Mouse (Mus musculus) frontal cortex, postnatal 36 days (tissue): ENCODE results near the gene Apol9b.
"Not testable (repeated sequence)": the region's sequence is repeated elsewhere in the genome, so short reads cannot be mapped to it uniquely, and the experiment has no call there.

Source experiments
- DNase-seq, 2 experiments: peaks; one replicate each; pipeline ENCODE4 v3.0.0; 2022; ENCODE audit warnings: low spot score in 2 of 2

The Apol9b gene

DNA sequence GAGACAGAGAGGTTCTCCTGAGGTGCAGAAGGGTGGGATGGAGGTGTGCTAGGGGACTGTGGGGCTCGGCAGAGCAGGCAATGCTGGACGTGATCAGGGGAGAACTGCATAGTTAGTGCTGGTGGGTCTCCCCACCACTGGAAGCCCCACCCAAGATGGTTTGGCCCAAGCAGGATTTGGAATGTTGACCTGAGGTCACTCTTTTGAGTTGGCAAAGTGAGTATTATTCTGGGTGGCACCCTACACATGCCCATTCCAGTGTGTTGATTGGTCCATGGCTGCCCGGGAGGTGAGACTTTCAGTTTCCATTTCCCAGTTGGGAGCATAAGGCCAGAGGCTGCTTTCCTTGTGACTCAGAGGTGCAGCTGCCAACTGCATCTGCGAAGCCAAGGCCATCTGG lies at the start of gene Apol9b:
TSS of gene Apol9b (plus strand) at position 301 of the 400 bp plus-strand sequence.
- DNase-seq: not testable (repeated sequence)

DNA sequence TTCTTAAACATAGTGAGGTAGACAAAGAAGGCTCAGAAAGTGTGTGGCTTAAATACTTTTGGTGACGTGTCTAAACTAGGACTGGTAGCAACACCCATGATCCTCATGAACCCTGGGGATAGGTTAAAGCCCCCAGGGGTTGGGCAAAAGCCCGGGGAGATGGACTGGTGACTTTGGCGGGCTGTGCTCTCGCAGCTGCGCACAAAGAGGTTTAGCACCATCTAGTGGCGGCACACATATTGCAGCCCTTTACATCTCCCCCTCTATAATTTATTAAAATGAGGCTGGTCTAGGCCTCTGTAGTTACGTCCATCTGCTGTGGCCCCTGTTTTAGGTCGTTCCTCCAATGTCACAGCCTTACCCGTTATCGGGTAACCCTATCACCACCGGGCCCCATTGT lies 44.9 kb upstream of the Apol9b start:
- DNase-seq: peak; percentile 17 to 42

DNA sequence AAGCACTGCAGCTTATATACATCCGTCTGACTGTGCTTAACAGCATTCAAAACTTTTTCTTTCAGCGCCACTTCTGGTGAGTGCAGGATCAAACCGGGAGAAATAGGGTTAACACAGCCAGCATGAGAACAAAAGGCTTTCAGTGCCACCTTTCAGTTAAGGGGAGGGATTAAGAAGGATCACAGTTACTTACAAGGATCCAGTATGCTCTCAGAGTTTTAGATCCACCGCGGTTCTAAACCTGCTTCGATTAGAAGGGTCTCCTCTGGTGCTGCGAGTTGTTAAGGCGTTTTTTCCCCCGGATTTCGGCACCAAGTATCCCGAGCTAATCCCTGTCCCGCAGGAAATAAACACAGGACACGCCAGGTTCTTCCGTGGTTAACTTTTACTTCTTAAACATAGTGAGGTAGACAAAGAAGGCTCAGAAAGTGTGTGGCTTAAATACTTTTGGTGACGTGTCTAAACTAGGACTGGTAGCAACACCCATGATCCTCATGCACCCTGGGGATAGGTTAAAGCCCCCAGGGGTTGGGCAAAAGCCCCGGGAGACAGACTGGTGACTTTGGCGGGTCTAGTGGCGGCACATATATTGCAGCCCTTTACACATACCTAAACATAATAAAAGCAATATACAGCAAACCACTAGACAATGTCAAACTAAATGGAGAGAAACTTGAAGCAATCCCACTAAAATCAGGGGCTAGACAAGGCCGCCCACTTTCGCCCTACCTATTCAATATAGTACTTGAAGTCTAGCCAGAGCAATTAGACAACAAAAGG lies 37.1 kb upstream of the Apol9b start:
- not testable (repeated sequence) for DNase-seq

DNA sequence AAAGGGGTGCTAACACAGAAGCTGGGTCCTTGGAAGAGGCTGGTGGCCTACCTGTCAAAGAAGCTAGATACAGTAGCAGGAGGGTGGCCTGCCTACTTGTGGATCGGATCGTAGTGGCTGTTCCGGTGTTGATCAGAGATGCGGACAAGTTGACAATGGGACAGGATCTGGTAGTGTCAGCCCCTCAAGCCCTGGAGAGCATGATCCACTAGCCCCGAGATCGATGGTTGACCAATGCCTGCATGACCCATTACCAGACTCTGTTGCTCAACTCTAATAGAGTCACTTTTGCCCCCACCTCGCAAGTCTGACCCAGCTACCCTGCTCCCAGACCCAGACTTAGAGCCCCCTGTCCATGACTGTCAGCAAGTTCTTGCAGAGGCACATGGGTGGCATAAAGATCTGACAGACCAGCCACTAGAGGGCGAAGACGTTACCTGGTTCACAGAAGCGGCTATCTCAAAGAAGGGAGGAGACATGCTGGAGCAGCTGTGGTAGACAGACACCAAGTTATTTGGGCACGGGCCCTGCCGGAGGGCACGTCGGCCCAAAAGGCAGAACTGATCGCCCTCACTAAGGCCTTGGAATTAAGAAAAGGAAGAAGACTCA lies 34.0 kb upstream of the Apol9b start:
- DNase-seq: peak in 1 of 2 experiments; percentile 23

DNA sequence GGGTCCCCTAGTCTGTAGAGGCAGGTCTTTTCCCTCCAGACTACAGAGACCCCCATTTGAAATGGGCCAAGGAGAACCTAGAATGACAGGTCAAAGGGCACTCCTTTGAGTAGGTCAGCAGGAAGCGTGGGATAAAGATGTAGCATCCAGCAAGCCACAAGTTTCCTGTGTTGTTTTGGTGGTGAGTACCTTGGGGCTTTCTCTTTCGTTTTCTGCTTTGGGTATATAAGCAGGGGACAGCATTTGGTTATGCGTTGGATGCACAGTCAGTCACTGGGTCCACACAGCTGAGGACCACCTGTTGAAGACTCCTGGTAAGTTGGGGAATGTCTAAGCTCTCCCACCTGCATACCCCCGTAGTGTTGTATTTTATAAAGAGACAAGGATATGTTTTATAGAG lies 30.2 kb upstream of the Apol9b start, which contains the start of gene Apol7e:
TSS of gene Apol7e (plus strand) at position 202 of the 400 bp plus-strand sequence.
- not testable (repeated sequence) for DNase-seq

DNA sequence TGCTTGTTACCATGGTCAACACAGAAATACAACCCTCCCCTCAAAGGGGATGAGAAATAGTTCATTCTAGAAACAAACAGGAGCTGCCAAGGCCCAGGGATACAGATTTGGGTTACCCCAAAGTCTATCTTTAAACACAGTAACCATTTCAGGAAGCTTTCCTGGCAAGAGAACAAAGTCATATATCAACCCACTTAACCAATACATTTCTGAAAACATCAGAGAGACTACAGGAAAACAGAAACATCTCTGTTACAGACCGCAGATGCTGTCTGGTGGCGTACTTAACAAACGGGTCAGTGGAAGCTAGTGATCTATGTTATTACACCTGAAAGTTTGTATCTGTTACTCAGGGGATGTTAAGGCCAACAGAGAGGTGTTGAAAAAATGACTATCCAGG lies 23.5 kb upstream of the Apol9b start:
- DNase-seq: not testable (repeated sequence)

DNA sequence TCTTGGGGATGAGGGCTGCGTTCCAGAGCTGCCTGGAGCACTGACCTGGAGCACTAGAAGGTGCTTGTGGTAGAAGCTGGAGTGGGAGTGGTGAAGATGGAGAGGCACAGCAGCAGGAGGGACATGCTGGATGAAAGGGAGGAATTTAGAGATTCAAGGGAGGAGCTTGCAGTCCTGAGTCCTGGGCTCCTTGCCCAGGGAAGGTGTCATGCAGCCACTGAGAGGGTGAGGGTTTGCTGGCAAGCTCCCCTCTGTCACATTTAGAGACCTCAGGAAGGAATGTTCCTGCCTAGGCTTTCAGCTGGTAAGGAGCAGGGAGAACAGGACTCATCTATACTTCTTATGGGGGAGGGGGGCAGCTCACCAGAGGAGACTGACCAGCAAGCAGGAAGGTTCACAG lies 19.9 kb upstream of the Apol9b start:
- DNase-seq: not testable (repeated sequence)

DNA sequence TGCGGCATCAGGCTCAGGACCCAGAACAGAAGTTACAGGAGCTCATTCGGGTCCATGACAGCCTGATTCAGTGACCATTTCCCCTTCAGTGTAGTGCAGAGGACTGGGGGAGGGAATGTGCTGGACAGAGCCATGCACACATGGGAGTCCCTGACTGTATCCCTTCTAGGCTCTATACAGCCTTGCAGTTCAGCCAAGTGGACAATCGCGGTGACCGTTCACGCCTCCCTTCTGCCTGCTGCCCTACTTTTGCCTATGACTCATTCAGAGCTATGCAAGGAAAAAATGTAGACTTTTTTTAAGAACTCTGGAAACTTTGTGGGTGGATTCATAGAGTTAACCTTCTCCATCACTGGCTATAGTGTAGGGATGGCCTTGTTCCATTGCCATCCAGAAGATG lies 10.6 kb upstream of the Apol9b start:
- DNase-seq: not testable (repeated sequence)

DNA sequence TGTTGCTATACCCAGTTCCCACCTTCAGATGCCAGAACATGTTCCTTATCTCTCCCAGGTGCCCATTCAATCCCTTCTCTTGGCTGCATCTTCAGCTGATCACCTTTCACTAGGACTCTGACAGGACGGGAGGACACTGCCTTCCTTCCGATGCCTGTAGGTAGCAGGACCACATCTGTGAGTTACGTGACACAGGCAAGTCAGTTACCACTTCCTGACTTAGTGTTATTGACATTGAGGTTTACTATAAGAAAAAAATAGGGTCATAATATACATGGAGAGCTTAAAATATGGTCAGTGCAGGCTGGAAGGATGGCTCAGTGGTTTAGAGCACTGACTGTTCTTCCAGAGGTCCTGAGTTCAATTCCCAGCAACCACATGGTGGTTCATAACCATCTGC lies 7.3 kb upstream of the Apol9b start:
- not testable (repeated sequence) for DNase-seq

DNA sequence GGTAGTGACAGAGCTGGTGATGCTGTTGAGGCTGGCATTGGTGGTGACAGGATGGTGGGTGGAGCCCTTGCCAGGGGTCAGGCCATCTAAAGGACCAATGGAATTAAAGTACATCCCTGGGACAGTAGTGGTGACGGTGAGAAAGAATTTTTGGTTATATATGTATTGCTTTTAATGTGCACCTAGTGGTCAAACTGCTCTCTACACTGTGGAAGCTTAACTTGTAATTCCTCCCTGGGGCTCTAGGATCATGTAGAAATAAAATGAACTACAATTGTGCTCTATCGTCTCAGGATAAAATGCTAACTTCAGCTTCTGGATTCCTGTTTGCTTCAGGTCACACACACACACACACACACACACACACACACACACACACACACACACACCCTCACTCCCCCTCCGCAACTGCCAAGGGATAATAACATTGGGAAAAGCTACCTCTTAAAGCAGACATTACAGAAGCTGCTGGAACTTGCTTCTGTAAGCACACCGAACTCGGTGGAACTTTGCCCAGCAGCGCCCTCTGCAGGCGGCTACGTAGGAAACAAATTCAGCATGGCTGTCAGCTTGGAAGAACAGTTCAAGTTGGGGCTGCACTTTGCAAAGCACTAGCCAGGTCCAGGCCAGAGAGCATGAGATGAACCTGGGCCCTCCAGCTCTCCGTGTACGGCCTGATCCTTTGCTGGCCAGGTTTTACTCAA lies 4.5 kb upstream of the Apol9b start:
- not testable (repeated sequence) for DNase-seq

DNA sequence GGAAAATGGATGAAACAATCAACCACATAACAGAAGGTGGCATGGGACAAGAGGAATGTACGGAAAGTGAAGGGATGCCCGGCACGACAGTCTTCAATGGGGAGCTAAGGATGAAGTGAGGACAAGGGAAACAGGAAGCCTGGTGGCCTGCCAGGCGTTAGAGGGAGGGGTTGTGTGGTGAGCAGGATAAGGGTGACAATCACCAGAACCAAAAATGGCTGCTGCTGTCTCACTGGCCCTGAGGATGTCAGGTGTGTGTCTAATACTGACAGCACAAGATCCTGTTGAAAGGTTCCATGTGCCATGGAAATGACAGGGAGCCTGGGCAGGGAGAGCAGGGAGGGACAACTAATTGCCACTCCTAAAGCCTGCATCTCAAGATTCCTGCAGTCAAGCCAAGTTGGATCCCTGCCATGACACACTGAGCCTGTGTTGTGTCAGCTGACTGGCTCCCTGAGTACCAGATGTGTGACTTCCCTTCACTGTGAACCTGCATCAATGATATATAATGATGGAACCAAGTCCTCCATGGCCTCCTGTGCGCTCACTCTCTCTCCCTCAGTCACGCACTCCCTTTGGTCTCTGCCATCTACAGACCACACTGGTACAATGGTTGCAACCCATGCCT lies 3.3 kb upstream of the Apol9b start:
- DNase-seq: not testable (repeated sequence)

DNA sequence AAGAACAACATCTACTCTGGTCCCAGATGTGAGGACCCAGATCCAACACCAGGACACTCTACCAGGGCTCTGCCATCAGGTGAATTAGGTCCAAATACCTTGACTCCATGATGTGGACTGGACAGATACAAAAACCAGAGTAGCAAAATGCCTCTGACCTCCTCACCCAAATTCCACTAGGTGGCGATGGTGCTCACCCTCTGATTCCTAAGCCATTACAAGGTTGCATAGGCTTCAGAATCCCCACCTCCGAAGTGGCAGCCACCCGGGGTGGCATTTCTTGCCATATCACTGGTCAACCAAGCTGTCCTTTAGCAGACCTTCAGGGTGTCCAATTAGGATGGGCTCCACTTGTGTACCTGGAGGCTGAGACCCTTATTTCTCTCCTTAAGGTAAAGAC lies 1.7 kb upstream of the Apol9b start:
- not testable (repeated sequence) for DNase-seq

DNA sequence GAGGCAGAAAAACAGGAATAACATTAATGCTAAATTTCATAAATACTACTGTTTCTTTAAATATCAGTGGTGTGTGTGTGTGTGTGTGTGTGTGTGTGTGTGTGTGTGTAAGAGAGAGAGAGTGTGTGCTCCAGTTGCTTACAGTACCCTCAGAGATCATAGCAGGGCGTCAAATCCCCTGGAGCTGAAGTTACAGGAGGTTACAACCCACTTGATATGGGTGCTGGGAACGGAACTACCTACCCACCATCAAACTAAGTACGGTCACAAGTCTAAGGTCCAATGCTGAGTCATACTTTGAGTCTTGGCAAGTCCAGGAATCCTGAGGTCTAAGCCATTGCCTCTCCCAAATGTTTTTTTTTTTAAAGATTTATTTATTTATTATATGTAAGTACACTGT lies 1.1 kb upstream of the Apol9b start:
- DNase-seq: not testable (repeated sequence)

DNA sequence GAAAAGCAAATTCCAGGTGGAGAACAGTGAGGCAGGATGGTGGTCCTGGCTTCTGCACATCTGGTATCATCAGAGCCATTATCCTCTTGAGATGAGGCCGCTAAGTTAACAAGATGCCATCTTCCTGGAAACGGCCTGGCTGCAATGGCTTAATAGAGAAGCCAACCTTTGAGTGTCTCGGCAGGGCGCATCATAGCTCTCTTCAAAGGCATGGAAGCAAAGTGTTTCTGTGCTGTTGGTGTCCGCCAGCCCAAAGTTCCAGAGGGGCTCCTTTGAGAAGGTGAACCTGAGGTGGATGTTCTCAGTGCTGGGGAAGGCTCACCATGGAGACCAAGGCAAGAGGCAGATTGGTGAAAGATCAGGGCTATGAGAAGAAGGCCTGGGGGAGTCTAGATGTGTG lies 2.8 kb downstream of the Apol9b start:
- no peak for DNase-seq

DNA sequence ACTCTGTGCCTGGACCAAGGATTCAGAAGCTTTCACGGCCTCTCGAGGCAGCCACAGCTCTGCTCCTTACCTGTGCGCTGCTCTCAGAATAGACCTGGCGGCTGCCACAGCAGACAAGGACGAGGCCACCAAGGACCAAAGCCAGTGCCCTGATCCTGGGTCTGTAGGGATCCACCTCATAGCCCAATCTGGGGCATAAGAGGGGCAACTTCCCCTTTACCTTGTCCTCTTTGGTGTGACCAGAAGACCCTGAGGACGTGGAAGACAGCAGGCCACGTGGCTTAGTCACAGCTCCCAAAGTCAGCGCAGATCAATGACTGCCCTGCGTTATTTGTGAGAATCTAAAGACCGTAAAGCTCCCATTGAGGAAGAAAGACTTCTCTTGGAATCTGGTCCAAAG lies 4.0 kb downstream of the Apol9b start:
- not testable (repeated sequence) for DNase-seq

DNA sequence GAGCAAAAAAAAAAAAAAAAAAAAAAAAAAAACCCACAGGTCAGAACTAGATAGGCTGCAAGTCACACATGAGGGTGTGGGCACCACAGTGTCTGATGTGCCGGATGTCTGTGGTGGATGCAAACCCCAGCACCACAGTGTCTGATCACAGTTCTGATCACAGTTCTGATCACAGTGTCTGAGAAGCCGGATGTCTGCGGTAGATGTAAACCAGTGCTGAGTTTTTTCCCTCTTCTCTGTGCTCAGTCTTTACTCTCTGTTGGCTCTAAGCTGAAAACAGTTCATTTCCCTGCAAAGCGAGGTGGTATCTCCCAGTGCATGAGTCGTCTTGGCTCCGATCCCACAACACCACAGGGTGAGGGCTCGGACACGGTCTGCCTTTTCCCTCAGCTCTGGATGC lies 4.5 kb downstream of the Apol9b start:
- not testable (repeated sequence) for DNase-seq

DNA sequence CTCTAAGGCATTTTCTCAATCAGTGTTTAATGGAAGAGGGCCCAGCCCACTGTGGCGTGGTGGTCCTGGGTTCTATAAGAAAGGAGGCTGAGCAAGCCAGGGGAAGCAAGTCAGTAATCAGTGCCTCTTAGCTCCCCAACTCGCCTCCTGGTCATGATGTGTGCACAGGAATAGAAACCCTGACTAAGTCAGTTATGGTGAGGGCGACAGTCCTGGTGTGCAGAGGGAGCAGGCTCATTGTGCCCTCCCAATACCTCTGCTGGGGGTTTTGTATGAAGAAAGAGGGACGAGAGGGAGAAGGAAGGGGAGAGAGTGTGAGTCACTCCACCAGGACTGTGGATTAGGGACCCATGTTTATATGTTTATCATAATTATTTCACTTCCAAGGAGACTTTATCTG lies 5.1 kb downstream of the Apol9b start:
- DNase-seq: not testable (repeated sequence)

DNA sequence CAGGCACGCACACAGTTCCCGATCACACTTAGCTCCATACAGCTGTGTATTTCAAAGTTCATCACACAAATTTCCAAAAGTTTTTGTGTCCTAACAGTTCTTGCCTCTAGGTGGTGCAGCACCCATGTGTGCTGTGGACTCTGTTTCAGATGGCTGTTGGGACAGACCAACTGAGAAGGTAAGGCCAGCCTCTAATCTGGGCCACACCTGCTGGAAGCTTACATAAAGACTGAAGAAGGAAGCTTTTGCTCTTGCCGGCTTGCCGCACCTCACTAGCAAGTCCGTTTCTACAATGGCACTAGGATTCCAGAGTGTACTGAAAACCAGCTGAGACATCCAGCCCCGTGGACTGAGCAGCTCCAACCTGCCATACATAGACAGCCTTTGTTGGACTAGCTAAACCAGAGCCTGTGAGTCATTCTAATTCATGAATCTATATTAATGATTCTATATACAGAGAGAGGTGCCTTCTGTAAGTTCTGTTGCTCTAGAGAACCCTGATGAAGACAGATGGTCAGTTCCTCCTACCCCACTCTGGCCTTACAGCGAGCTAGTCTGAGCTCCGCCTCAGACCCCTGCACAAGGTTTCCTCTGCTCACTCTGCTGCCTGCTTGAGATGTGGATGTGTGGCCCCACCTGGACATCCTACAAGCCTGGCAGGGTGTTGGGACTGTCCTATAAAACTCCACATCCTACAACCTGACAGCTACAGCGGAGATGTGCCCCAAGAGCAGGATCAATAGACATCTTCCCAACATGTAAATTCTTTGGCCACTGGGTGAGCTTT lies 11.9 kb downstream of the Apol9b start:
- no peak for DNase-seq

DNA sequence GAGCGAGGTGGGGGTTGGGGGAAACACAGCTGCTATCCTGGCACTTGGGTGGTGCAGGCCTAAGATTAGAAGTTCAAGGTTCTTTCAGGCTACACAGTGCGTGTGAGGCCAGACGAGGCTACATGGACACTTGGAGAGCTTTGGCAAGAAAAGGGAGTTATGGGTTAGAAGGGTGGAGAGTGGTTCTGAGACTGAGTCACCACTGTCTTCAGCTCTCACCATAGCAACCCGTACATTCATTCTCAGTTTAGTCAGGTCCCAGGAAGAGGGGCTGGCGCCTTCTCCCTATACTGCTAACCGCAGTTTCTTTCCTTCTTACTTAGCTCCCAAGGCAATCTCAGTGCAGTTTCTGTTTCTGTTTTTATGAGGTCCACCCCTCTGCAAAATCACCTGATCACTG lies 12.7 kb downstream of the Apol9b start:
- DNase-seq: not testable (repeated sequence)

DNA sequence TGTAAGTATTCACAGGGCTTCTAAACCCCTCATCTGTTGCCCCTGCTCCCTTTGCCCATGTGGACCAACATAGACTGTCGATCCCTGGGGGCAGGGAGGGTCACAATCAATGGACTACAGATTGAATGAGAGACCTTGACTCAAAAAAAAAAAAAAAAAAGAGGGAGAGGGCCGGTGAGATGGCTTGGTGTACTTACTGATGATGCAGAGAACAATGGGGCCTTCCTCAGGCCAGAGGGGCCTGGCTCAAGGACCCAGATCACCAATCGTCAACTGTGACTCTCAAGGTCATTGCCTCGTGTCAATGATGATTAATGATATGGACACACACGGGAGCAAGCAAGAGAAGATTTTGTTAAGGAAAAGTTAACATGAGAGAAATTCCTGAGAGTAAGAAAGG lies 15.8 kb downstream of the Apol9b start:
- DNase-seq: no peak

DNA sequence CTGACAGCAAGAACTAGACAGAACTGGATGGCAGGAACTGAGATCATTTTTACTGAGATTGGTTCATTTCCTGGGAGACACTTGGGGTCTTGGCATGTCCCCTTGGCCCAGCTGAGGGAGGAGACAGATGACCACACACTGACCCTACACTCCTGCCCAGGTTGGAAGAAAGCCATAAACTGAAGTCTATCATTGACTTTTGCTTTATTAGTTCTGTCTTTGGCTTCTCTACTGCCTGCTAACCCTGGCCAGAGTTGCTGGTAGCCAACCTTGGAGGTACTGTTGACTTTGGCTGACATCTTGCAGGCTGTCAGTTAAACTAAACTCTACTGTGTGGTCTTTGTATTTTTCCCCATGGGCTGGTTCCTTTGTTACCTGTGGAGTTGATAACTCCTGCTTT lies 16.2 kb downstream of the Apol9b start:
- DNase-seq: no peak
